Mouse (Mus musculus): ENCODE data around the gene Rabgef1.

Rabgef1 gene

GRCm38 (mm10) chr5:130171423-130171954, at the start of gene Rabgef1:
Rabgef1 (plus strand) TSS chr5:130171798.
- DNase-seq: peak; percentile 97

- DNase-seq: no peak
Measured at GRCm38 (mm10) chr5:130122355-130122754, 49.2 kb upstream of the Rabgef1 start.

- no peak for DNase-seq
Measured at GRCm38 (mm10) chr5:130124271-130124670, 47.3 kb upstream of the Rabgef1 start.

- no peak for DNase-seq
Measured at GRCm38 (mm10) chr5:130128686-130129523, 42.7 kb upstream of the Rabgef1 start.

- DNase-seq: no peak
Measured at GRCm38 (mm10) chr5:130129524-130129793, 42.1 kb upstream of the Rabgef1 start.

- DNase-seq: no peak
Measured at GRCm38 (mm10) chr5:130136597-130136996, 35.0 kb upstream of the Rabgef1 start.

GRCm38 (mm10) chr5:130139393-130139792, 32.2 kb upstream of the Rabgef1 start:
- DNase-seq: peak; percentile 87 to 88

GRCm38 (mm10) chr5:130141138-130141537, 30.5 kb upstream of the Rabgef1 start:
- no peak for DNase-seq

- DNase-seq: no peak
Measured at GRCm38 (mm10) chr5:130142041-130142440, 29.6 kb upstream of the Rabgef1 start.

GRCm38 (mm10) chr5:130143101-130143500, 28.5 kb upstream of the Rabgef1 start:
- peak in 1 of 2 experiments; percentile 35 for DNase-seq

GRCm38 (mm10) chr5:130143977-130144333, 27.6 kb upstream of the Rabgef1 start:
- peak; percentile 92 to 95 for DNase-seq

GRCm38 (mm10) chr5:130144334-130145312, 27.0 kb upstream of the Rabgef1 start, which contains the start of gene Kctd7:
Kctd7 (plus strand) TSS chr5:130144861.
- DNase-seq: peak; percentile 97

- peak in 1 of 2 experiments; percentile 17 for DNase-seq
Measured at GRCm38 (mm10) chr5:130145961-130146360, 25.6 kb upstream of the Rabgef1 start.

- DNase-seq: no peak
Measured at GRCm38 (mm10) chr5:130149726-130150310, 21.8 kb upstream of the Rabgef1 start.

- no peak for DNase-seq
Measured at GRCm38 (mm10) chr5:130154286-130154685, 17.3 kb upstream of the Rabgef1 start.

- no peak for DNase-seq
Measured at GRCm38 (mm10) chr5:130158545-130158944, 13.1 kb upstream of the Rabgef1 start.

GRCm38 (mm10) chr5:130159761-130160201, 11.8 kb upstream of the Rabgef1 start:
- no peak for DNase-seq

- DNase-seq: peak; percentile 84 to 92
Measured at GRCm38 (mm10) chr5:130163670-130164069, 7.9 kb upstream of the Rabgef1 start.

GRCm38 (mm10) chr5:130165213-130165612, 6.4 kb upstream of the Rabgef1 start:
- DNase-seq: no peak

- no peak for DNase-seq
Measured at GRCm38 (mm10) chr5:130169109-130169508, 2.5 kb upstream of the Rabgef1 start.

- DNase-seq: peak; percentile 19 to 26
Measured at GRCm38 (mm10) chr5:130170666-130171422, 754 bp upstream of the Rabgef1 start.

Measured in cerebellum, postnatal 14 days (tissue).